In genomic region chr1:129943116-129943515, GRCm38 (mm10) we compare ENCODE assay signal across 25 mouse cellular contexts.
A peak's percentile ranks its signal among the peaks of the same experiment; 100 is the strongest.
DNase-seq lines count a peak whose midpoint lies in the region; ATAC-seq and TF ChIP-seq lines count a peak whose summit lies in the region.
"Had no signal": no experiment of that assay in that cellular context is flagged by ENCODE, and none has a peak within 500 bp of the region (broad histone marks: within the 10 kb centered on the region; RNA-seq: fewer than 3 reads in every experiment).

No protein-coding gene starts in this region.

- no peaks in the 10 kb centered on the region for H3K9me3 ChIP-seq in kidney, embryonic 15.5 days (replicated peaks)
- H3K9me3 ChIP-seq: embryonic facial prominence, embryonic 12.5 days; heart, embryonic 15.5 days; limb, embryonic 15.5 days; neural tube, embryonic 15.5 days; stomach, embryonic 15.5 days had no signal

- no peak overlapping the region for H3ac ChIP-seq in myocyte (ENCODE audit: control insufficient read depth, insufficient read length)

- peak overlapping the region; percentile 35 for H3K4me2 ChIP-seq in kidney, embryonic 15.5 days
- peak overlapping the region; percentile 55 for H3K4me2 ChIP-seq in myocyte (ENCODE audit: low read depth)
- H3K4me2 ChIP-seq: embryonic facial prominence, embryonic 12.5 days; heart, embryonic 15.5 days; limb, embryonic 15.5 days; neural tube, embryonic 15.5 days; stomach, embryonic 15.5 days had no signal

- TF ChIP-seq POLR2A in myocyte (IDR thresholded peaks at IDR 0.05; ENCODE audit: insufficient read length, low read depth) = no peak

- H3K36me3 ChIP-seq in kidney, embryonic 15.5 days = no peaks in the 10 kb centered on the region
- no peaks in the 10 kb centered on the region for H3K36me3 ChIP-seq in myocyte (ENCODE audit: control insufficient read depth, insufficient read depth)
- H3K36me3 ChIP-seq: embryonic facial prominence, embryonic 12.5 days; heart, embryonic 15.5 days; limb, embryonic 15.5 days; neural tube, embryonic 15.5 days; stomach, embryonic 15.5 days had no signal

- H3K27me3 ChIP-seq in kidney, embryonic 15.5 days = no peaks in the 10 kb centered on the region
- no peaks in the 10 kb centered on the region for H3K27me3 ChIP-seq in myocyte (ENCODE audit: control insufficient read depth, insufficient read depth, insufficient read length)
- H3K27me3 ChIP-seq: embryonic facial prominence, embryonic 12.5 days; heart, embryonic 15.5 days; limb, embryonic 15.5 days; neural tube, embryonic 15.5 days; stomach, embryonic 15.5 days had no signal

- no peaks in the 10 kb centered on the region for H3K79me2 ChIP-seq in myocyte (ENCODE audit: control insufficient read depth, insufficient read depth)

- peaks cover 8% of the 10 kb centered on the region; the same call in 1 of the 2 replicates for H3K4me1 ChIP-seq in kidney, embryonic 15.5 days
- H3K4me1 ChIP-seq: embryonic facial prominence, embryonic 12.5 days; heart, embryonic 15.5 days; limb, embryonic 15.5 days; stomach, embryonic 15.5 days had no signal

- peak; percentile 5 for DNase-seq in embryo, embryonic 10 days (ENCODE audit: low spot score)
- no peak for DNase-seq in embryo, embryonic 9.5 days (ENCODE audit: extremely low spot score)
- DNase-seq in Muller cell, postnatal 12 days (ENCODE audit: inconsistent ontology term) = peak; percentile 22
- DNase-seq in adrenal gland, postnatal 4 days (ENCODE audit: low spot score in 2 of 2) = no peak
- DNase-seq in gastrocnemius, postnatal 14 days = no peak
- DNase-seq in layer of hippocampus, adult 18-20 months (ENCODE audit: low spot score in 2 of 2) = no peak
- DNase-seq: adrenal gland, postnatal 10 days; cerebellum, adult 11-12 months; cerebellum, postnatal 25 days; gastrocnemius, postnatal 10 days; heart, adult 2 months; layer of hippocampus, adult 9-11 months; liver, postnatal 0 days; lung, postnatal 14 days; right cerebral cortex, adult 18-20 months; spleen, adult 18-20 months; thymus, adult 2 months had no signal

- H3K4me3 ChIP-seq in kidney, embryonic 15.5 days (replicated peaks) = no peak overlapping the region
- no peak overlapping the region for H3K4me3 ChIP-seq in myocyte
- H3K4me3 ChIP-seq: embryonic facial prominence, embryonic 12.5 days; heart, adult 2 months; heart, embryonic 15.5 days; limb, embryonic 15.5 days; neural tube, embryonic 15.5 days; stomach, embryonic 15.5 days had no signal

- peak; percentile 79 for ATAC-seq in kidney, embryonic 15.5 days (replicated peaks; ENCODE audit: low FRiP score)
- ATAC-seq: CD4-positive, CD25-positive, alpha-beta regulatory T cell, adult 4 months; liver, postnatal 0 days had no signal

- H3K9ac ChIP-seq in kidney, embryonic 15.5 days = no peak overlapping the region
- H3K9ac ChIP-seq: embryonic facial prominence, embryonic 12.5 days; heart, embryonic 15.5 days; limb, embryonic 15.5 days; liver, postnatal 0 days; neural tube, embryonic 15.5 days; stomach, embryonic 15.5 days had no signal

- intact Hi-C loops in gastrocnemius, postnatal 14 days (cut with DNase I; ENCODE audit: low total_unique reads) = no loop called here

- no peak overlapping the region for H3K27ac ChIP-seq in kidney, embryonic 15.5 days
- H3K27ac ChIP-seq: embryonic facial prominence, embryonic 12.5 days; heart, adult 2 months; heart, embryonic 15.5 days; limb, embryonic 15.5 days; neural tube, embryonic 15.5 days; stomach, embryonic 15.5 days had no signal

- 22% methylated on average over 9 of the region's 9 CpGs for WGBS in kidney, embryonic 15.5 days

TF ChIP-seq in myocyte, 11 proteins besides CTCF, POLR2A, EP300 and RAD21:
- no peak for TF ChIP-seq MYOD1 (IDR thresholded peaks at IDR 0.05; ENCODE audit: control insufficient read depth in 1 of 3, insufficient read length in 2 of 3, low read depth in 2 of 3)
- TF ChIP-seq TCF12 (IDR thresholded peaks at IDR 0.05; ENCODE audit: insufficient read depth, poor library complexity, severe bottlenecking) = no peak
- no peak for TF ChIP-seq CEBPB (IDR thresholded peaks at IDR 0.05; ENCODE audit: insufficient read depth, poor library complexity, severe bottlenecking)
- no peak for TF ChIP-seq TCF3 (IDR thresholded peaks at IDR 0.05; ENCODE audit: insufficient read length, low read depth)
- no peak for TF ChIP-seq REST (IDR thresholded peaks at IDR 0.05; ENCODE audit: insufficient read depth, insufficient read length)
- no peak for TF ChIP-seq SRF (IDR thresholded peaks at IDR 0.05; ENCODE audit: control insufficient read depth, insufficient read length, low read depth)
- TF ChIP-seq MAX (IDR thresholded peaks at IDR 0.05; ENCODE audit: low read depth) = no peak
- no peak for TF ChIP-seq POLR2AphosphoS2 (IDR thresholded peaks at IDR 0.05; ENCODE audit: insufficient read length, low read depth)
- TF ChIP-seq USF1 (IDR thresholded peaks at IDR 0.05; ENCODE audit: low read depth) = no peak

Comparison
In these comparisons a context has a peak if more than half of its experiments do, and no peak if none do; other contexts are left out.
1. DNase-seq: peak in embryo, embryonic 10 days (single experiment) and Muller cell, postnatal 12 days (single experiment); none in embryo, embryonic 9.5 days (single experiment), adrenal gland, postnatal 4 days (0 of 2), gastrocnemius, postnatal 14 days (single experiment) and layer of hippocampus, adult 18-20 months (0 of 2).